Mouse (Mus musculus): ENCODE data around the gene Raf1. TPM values are rescaled to one million over a fixed set of nuclear protein-coding genes. Genes with fewer than 3 reads are reported as not detected.
"Not testable (repeated sequence)": the region's sequence is repeated elsewhere in the genome, so short reads cannot be mapped to it uniquely, and the experiment has no call there.

The Raf1 gene
- polyA plus RNA-seq, 1 experiment = 70.3 TPM

DNA sequence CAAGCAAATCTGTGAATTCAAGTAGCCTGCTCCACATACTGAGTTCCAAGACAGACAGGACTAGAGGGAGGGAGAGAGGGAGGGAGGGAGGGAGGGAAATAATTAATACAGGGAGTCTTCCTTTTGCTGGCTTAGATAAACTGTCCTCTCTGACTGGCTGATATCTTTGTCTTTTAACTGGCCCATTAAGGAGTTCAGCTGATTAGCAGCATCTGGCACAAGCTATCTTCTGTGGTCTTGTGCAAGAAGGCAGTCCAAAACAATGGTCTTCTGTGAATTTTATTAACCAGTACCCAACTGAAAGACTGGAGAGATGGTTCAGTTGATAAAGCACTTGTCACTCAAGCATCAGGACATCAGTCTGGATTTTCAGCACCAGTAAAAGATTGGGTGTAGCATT, 17.6 kb downstream of the Raf1 start:
- no peak overlapping the region for H3K4me3 ChIP-seq (ENCODE audit: insufficient read depth, low read depth, low read length)
- H3K27ac ChIP-seq (replicated peaks; ENCODE audit: low read depth, low read length) = no peak overlapping the region
- H3K4me1 ChIP-seq (ENCODE audit: control insufficient read depth, insufficient read depth, insufficient read length, low read length) = peaks cover 16% of the 10 kb centered on the region

DNA sequence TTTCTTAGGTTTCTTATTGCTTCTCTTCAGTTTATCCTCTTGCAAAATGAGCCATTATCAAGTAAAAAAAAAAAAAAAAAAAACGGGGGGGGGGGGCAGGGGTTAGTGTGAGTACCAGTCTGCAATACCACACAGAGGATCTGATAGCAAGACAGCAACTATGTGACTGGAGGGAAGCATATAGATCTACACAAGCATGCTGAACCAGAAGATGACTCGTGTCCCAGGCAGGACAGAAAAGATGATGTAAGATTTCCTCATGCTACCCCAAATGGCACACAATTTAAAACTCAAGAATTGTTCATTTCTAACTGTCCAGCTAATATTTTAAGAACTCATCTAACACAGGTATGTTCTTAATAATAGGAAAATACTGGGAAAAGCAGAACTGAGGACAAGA, 22.5 kb downstream of the Raf1 start:
- peaks cover 35% of the 10 kb centered on the region for H3K4me1 ChIP-seq (ENCODE audit: control insufficient read depth, insufficient read depth, insufficient read length, low read length)
- H3K27ac ChIP-seq (replicated peaks; ENCODE audit: low read depth, low read length) = no peak overlapping the region
- H3K4me3 ChIP-seq (ENCODE audit: insufficient read depth, low read depth, low read length) = no peak overlapping the region

DNA sequence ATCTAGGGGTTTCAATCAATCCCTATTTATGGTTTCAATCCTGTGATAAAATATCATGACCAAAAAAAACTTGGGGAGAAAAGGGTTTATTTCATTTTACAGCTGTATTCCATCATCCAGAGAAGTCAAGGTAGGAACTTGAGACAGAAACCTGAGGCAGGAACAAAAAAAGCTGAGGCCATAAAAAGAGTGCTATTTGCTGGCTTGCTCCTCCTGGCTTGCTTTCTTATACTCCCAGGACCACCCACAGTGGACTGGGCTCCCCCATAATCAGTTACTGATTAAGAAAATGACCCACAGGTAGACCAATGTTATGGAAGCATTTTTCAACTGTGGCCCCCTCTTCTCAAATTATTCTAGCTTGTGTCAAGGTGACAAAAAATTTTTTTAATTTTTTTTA, 24.7 kb downstream of the Raf1 start:
- peaks cover 36% of the 10 kb centered on the region for H3K4me1 ChIP-seq (ENCODE audit: control insufficient read depth, insufficient read depth, insufficient read length, low read length)
- no peak overlapping the region for H3K27ac ChIP-seq (replicated peaks; ENCODE audit: low read depth, low read length)
- H3K4me3 ChIP-seq (ENCODE audit: insufficient read depth, low read depth, low read length) = no peak overlapping the region

DNA sequence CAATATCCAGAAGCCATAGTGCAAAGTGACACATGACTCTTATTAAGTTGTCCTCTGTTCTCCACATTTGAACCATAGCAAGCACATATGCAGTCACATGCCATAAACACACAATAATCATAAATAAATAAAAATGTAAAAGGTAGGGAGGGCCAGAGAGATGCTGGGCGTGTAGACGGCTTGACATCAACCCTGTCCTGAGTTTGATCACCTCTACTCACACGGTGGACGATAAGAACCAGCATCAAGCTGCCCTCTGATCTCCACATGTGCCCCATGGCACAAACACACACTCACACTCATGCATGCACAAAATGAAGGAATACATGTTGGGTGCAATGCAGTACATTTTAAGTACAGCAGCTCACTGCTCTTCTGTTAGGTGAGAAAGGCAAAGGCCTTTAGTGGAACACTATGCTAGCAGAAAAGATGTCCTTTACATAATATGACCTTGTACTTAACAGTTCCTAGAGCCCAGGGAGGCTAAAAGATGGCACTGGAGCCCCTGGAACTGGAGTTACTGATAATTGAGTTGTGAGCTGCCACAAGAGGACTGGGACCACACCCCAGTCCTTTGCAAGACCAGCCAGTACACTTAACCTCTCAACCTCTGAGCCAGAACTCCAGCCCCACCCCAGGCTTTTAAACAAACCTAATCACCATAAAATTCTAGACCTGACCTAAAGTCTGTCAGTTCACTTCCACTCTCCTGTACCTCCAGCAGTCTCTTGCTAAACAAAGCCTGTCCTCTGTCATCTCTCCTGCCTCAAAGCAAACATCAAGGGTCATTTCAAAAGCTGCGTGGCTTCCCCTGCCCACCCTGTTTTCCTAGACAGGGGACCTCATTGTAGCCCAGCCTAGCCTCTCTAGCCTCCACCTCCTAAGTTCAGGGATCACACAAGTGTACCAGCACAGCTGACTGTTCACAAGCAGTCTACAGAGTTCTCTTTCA, 25.7 kb downstream of the Raf1 start:
- Histone ChIP-seq H3K4me3 (ENCODE audit: insufficient read depth, low read depth, low read length) (no peak overlapping the region), H3K4me1 (ENCODE audit: control insufficient read depth, insufficient read depth, insufficient read length, low read length) (peaks cover 28% of the 10 kb centered on the region), H3K27ac (replicated peaks; ENCODE audit: low read depth, low read length) (peak overlapping the region; percentile 34)

DNA sequence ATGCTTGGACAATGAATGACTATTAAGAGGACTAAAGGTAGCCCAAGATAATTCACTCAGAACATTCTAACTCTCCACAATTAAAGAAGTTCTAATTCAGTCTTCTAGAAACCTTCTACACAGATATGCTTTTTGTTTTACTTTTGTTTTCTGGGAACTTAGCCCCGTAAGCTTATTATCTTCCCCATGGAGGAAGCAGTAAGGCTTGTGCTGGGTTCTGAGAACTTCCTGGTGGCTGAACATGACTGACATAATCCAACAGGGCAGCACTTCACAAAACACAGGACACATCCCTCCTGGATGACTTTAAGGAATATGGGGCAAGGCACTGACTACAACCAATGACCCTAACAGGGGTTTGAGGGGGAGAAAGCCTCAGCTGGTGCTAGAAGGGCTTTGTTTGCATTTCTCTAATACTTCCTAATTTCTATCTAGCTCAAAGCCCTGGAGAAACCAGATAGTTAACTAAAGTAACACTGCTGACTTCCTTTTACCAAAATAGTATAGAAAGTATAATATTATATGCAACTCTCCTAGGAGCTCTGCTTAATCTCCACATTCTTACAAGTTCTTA, 26.6 kb downstream of the Raf1 start:
- Histone ChIP-seq H3K4me1 (ENCODE audit: control insufficient read depth, insufficient read depth, insufficient read length, low read length) (peaks cover 28% of the 10 kb centered on the region), H3K4me3 (ENCODE audit: insufficient read depth, low read depth, low read length) (no peak overlapping the region), H3K27ac (replicated peaks; ENCODE audit: low read depth, low read length) (peak overlapping the region; percentile 75)

DNA sequence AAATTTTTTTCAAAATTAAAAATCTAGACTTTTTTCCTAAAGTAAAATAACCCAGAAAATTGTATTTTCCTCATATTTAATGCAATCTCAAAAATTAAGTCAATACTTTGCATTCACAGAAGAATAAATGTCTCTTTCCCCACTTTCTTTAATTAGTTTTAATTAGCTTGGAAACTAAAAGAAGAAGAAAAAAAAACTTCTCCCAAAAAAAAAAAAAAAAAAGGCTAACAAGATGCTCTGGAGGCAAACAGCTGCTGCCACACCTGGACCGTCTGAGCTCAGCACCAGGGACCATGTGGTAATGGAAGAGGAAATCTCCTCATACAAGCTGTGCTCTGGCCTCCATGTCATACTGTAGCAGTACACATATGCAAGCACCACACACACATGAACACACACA, 33.1 kb downstream of the Raf1 start:
- H3K27ac ChIP-seq (replicated peaks; ENCODE audit: low read depth, low read length) = no peak overlapping the region
- peaks cover under 1% of the 10 kb centered on the region; the same call in 1 of the 2 replicates for H3K4me1 ChIP-seq (ENCODE audit: control insufficient read depth, insufficient read depth, insufficient read length, low read length)
- H3K4me3 ChIP-seq (ENCODE audit: insufficient read depth, low read depth, low read length) = no peak overlapping the region

DNA sequence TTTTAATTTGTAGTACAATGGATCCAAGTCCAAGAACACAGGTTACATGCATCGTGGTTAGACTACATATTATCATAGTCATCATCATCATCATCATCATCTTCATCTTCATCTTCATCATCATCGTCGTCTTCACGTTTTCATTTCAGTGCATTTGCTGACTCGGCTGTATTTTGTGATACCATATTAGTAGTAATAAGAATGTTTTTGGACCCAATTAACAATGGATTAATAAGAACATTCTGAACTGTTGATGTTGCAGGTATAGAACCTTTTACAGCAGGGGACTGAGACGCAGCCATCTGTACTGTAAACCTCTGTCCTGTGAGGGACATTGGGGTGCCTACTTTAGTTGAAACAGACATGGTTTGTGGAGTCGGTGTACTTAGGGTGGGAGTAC, 38.2 kb downstream of the Raf1 start:
- not testable (repeated sequence) for H3K4me3 ChIP-seq (ENCODE audit: insufficient read depth, low read depth, low read length); H3K4me1 ChIP-seq (ENCODE audit: control insufficient read depth, insufficient read depth, insufficient read length, low read length); H3K27ac ChIP-seq (replicated peaks; ENCODE audit: low read depth, low read length)

DNA sequence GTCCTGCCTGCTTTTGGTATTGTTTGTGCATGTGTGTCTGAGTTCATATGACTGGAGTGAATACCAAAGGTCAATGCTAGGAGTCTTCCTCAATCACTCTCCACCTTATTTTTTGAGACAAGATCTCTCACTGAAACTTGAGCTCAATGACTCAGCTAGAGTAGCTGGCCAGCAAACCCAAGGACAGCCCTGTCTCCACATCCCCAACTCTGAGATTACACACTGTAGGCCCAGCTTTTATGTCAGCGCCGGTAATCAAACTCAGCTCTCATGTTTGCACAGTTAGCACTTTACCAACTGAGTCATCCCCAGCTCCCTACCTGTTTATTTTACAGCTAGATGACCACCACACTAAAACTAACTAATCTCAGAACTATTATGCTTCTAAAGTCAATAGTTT, 42.4 kb downstream of the Raf1 start:
- no peaks in the 10 kb centered on the region for H3K4me1 ChIP-seq (ENCODE audit: control insufficient read depth, insufficient read depth, insufficient read length, low read length)
- H3K4me3 ChIP-seq (ENCODE audit: insufficient read depth, low read depth, low read length) = no peak overlapping the region
- no peak overlapping the region for H3K27ac ChIP-seq (replicated peaks; ENCODE audit: low read depth, low read length)

DNA sequence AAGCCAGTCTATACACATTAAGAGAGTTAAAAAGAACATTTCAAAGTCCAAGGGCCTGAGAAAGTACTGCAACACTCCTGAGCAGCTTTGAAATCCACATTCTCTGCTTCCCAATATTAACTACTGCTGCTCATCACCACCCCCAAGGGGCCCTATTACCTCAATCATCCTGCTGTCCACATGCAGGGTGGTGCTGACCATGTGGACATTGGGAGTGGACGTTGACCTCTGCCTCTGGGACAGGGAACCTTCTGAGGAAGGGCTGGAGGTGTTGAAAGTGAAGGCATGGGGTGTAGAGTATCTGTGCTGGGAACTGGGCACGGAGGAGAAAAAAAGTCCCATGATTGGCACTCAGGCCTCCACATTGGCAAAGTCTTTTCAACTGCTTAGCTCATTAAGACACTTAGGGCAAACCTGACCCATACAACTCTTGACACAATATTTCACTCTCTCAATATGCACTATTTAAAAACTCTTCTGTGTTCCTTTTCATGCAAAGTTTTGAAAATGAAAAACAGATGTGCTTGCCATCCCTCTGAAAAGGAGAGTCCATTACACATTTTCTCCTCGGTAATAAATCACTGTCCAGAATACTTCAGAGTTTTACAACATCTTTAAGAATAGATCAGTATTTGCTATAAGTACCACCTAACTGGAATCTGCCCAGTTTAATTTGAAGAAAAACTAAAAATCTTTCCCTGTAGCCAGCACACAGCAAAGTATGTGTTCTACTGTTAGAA, 45.2 kb downstream of the Raf1 start:
- Histone ChIP-seq H3K27ac (replicated peaks; ENCODE audit: low read depth, low read length) (no peak overlapping the region), H3K4me3 (ENCODE audit: insufficient read depth, low read depth, low read length) (no peak overlapping the region)

DNA sequence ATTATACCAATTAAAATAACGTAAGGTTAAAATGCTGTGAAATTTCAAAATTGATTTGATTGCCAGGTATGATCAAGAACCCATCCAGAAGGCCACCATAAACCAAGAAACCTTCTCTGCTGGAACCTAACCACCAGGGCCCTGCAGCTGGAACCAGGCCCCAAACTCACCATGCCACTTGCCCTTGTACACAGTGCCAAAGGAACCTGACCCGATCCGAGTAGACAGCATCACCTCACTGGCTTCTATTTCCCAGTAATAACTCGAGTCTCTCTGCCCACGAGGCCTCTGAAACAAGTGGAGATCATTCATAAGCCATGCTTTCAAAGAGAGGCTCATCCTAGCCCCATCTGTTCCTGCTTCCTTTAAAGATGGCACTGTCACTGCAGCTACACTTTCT, 50.3 kb downstream of the Raf1 start:
- H3K4me3 ChIP-seq (ENCODE audit: insufficient read depth, low read depth, low read length) = no peak overlapping the region
- no peaks in the 10 kb centered on the region for H3K4me1 ChIP-seq (ENCODE audit: control insufficient read depth, insufficient read depth, insufficient read length, low read length)
- no peak overlapping the region for H3K27ac ChIP-seq (replicated peaks; ENCODE audit: low read depth, low read length)

More for the DNA sequence above, 45.2 kb downstream of the Raf1 start:
- no peaks in the 10 kb centered on the region for H3K4me1 ChIP-seq (ENCODE audit: control insufficient read depth, insufficient read depth, insufficient read length, low read length)

DNA sequence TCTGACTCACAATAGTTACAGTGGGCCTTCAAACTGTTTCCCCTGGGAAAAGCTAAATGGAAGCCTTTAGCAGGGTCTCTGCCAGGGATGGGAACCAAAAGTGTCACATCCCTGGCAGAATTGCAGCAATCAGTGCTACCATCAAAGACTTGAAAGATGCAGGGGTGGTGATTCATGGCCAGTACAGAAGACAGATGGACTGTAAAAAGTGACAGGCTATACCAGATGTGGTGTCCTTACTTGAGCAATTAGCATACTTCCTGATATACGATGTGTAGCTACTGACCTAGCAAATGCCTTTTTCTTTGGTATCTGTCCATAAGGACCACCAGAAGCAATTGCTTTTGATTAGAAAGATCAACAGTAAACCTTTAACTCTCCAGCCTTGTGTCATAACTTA, 55.5 kb downstream of the Raf1 start:
- Histone ChIP-seq H3K4me1 (ENCODE audit: control insufficient read depth, insufficient read depth, insufficient read length, low read length) (peaks cover 6% of the 10 kb centered on the region), H3K4me3 (ENCODE audit: insufficient read depth, low read depth, low read length) (no peak overlapping the region), H3K27ac (replicated peaks; ENCODE audit: low read depth, low read length) (no peak overlapping the region)

DNA sequence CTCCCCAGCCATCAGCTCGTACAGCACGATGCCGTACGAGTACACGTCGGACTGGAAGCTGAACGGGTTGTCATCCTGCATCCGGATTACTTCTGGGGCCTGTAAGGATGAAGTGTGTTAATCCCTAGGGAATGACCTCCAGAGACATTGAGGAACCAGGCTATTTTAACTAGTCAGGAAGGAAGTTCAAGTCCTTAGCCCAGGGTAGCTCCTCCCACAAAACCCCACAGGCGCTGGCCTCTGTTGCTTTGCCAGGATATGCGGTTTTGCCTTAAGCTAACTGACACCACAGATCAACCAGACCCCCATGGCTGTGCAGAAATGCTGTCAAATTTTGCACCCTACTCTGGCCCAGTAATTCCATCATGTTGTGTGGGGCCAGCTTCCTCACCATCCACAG, 56.6 kb downstream of the Raf1 start:
- peaks cover 6% of the 10 kb centered on the region for H3K4me1 ChIP-seq (ENCODE audit: control insufficient read depth, insufficient read depth, insufficient read length, low read length)
- H3K4me3 ChIP-seq (ENCODE audit: insufficient read depth, low read depth, low read length) = no peak overlapping the region
- peak overlapping the region; percentile 23; the same call in 1 of the 2 replicates for H3K27ac ChIP-seq (replicated peaks; ENCODE audit: low read depth, low read length)

DNA sequence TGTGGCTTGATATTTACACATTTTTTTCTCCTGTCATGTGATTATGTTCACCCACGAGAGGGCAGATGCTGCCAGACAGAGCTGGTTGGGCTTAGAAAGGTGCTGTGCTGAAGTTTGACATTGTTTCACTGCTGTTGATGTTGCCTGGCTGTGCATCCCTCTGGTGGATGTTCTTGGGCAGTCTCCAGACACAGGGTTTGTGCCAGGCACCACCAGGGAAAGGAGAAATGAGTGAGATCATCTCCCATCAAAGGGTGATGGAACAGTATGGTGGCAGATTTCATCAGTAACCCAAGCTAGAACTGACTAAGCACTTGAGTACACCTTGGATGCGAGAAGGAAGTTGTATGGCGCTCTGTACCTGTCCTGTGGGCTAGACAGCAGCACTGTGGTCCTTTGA, 60.5 kb downstream of the Raf1 start:
- Histone ChIP-seq H3K4me1 (ENCODE audit: control insufficient read depth, insufficient read depth, insufficient read length, low read length) (peaks cover 6% of the 10 kb centered on the region), H3K27ac (replicated peaks; ENCODE audit: low read depth, low read length) (no peak overlapping the region), H3K4me3 (ENCODE audit: insufficient read depth, low read depth, low read length) (no peak overlapping the region)

DNA sequence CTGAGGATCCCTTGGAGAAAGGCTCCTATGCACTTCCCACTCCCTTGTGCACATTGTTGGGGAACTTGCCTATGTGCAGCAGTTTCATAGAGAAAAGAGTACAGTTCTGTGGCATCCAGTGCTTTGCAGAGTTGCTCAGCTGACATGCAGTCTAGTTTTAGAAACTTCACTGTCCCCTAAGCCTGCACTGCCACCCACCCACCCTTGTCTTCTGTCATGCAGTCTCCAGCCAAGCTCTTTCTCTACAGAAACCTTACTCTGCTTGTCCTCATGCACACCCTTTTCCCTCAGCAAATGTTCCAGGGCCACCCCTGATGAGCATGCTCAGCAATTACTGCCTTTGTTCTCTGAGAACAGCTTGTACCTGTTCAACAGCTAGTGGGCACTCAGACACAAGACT, 62.6 kb downstream of the Raf1 start:
- no peaks in the 10 kb centered on the region for H3K4me1 ChIP-seq (ENCODE audit: control insufficient read depth, insufficient read depth, insufficient read length, low read length)
- H3K27ac ChIP-seq (replicated peaks; ENCODE audit: low read depth, low read length) = 0 out of 2 replicates have a peak overlapping the region, but pooled peaks have one; percentile 8
- H3K4me3 ChIP-seq (ENCODE audit: insufficient read depth, low read depth, low read length) = no peak overlapping the region

DNA sequence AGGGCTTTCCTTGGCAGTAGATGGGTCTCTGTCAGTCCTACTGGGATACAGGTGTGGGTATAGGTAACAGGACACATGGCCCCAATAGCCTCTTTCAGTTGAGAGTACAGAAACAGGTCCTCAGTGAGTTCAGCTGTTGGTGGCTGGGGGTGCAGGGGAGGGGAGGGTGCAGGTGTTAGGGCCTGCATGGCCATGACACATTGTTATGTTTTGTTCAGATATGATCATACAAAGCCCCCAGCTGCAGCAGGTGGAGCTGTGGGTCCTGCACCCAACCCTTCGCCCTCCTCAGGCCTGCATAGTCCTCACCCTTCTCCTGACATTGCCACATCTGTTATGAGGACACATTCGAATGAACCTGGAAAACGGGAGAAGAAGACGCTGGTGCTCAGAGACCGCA, 66.1 kb downstream of the Raf1 start:
- Histone ChIP-seq H3K27ac (replicated peaks; ENCODE audit: low read depth, low read length) (no peak overlapping the region), H3K4me1 (ENCODE audit: control insufficient read depth, insufficient read depth, insufficient read length, low read length) (peaks cover 12% of the 10 kb centered on the region), H3K4me3 (ENCODE audit: insufficient read depth, low read depth, low read length) (no peak overlapping the region)

Measured in brown adipose tissue, adult 24 weeks (tissue).